Mouse (Mus musculus): ENCODE results near the gene 4930544D05Rik.

The 4930544D05Rik gene

GRCm38 (mm10) chr11:70598451-70598953, 17.1 kb upstream of the 4930544D05Rik start:
- DNase-seq (ENCODE audit: low spot score): no peak

GRCm38 (mm10) chr11:70605024-70605566, 10.6 kb upstream of the 4930544D05Rik start:
- peak; percentile 76 for DNase-seq (ENCODE audit: low spot score)

- no peak for DNase-seq (ENCODE audit: low spot score)
Measured at GRCm38 (mm10) chr11:70606717-70607116, 8.9 kb upstream of the 4930544D05Rik start.

- no peak for DNase-seq (ENCODE audit: low spot score)
Measured at GRCm38 (mm10) chr11:70607611-70608010, 8.0 kb upstream of the 4930544D05Rik start.

GRCm38 (mm10) chr11:70608381-70609066, 7.1 kb upstream of the 4930544D05Rik start:
- DNase-seq (ENCODE audit: low spot score): no peak

- no peak for DNase-seq (ENCODE audit: low spot score)
Measured at GRCm38 (mm10) chr11:70610752-70611151, 4.9 kb upstream of the 4930544D05Rik start.

DNA sequence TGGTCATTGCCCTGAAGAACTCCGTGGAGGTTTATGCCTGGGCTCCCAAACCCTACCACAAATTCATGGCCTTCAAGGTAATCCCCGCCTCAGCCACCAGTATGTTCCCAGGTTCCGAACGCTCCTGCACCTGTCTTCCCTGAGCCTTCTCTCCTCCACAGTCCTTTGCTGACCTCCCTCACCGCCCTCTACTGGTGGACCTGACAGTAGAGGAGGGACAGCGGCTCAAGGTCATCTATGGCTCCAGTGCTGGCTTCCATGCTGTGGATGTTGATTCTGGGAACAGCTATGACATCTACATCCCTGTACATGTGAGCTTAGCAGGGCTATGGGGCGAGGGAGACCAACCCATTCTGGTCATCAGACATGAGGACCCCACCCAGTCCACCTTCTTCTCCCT, 3.1 kb upstream of the 4930544D05Rik start:
- no peak for DNase-seq (ENCODE audit: low spot score)

GRCm38 (mm10) chr11:70615074-70615473, 574 bp upstream of the 4930544D05Rik start:
- peak; percentile 77 for DNase-seq (ENCODE audit: low spot score)

DNA sequence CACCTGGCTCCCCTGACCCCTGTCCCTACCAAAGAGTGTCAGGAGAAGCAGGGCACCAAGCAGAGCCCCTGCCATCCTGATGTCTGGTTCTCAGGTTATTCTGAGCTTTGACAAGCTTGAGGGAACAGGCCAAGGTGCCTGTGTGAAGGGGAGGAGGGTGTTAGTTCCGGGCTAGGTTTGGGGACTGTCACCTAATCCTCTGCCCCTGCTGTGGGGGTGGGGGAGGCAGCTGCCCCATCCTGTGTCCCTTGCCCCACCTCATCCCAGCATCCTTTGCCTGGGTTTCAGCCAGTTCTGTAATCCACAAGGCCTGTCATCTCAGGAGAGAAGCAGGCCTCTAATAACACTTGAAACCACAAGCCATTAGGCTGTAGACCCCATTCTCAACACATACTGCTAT, 3.5 kb downstream of the 4930544D05Rik start, which contains the start of gene Chrne:
Gene Chrne (minus strand): TSS at position 116 of the 400 bp plus-strand sequence.
- no peak for DNase-seq (ENCODE audit: low spot score)

- DNase-seq (ENCODE audit: low spot score): no peak
Measured at GRCm38 (mm10) chr11:70621972-70622814, 6.5 kb downstream of the 4930544D05Rik start.

DNA sequence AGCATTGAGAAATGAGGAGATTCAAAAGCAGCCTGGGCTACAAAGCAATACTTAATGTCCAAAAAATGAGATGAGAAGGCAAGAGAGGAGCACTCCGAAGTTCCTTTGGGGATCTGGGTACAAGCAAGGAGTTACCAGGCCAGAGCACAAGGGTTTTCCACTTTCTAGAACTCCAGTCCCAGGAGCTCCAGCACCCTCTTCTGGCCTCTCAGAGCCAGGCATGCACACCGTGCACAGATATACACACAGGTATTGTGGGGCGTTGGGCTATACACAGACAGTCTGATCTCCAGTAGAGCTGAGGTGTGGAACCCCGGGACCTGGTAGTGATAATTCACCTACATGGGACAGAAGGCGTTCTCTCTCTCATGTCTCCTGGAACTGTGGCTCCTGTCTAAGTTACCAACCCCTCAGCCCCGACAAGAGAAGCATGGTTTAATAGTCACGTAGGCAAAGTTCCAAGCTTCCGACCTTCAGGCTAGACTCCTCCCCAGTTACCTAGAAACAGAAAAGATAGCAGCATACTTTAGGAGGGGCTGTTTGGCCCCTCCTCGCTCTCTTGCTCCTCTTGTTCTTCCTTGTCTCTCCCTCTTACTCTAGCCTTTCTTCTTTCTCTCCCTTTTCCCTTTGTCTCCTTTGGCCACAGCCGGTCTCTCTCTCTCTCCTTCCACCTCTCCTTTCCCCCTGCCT, 7.5 kb downstream of the 4930544D05Rik start:
- DNase-seq (ENCODE audit: low spot score): no peak

- peak; percentile 50 for DNase-seq (ENCODE audit: low spot score)
Measured at GRCm38 (mm10) chr11:70625473-70625872, 9.8 kb downstream of the 4930544D05Rik start.

DNA sequence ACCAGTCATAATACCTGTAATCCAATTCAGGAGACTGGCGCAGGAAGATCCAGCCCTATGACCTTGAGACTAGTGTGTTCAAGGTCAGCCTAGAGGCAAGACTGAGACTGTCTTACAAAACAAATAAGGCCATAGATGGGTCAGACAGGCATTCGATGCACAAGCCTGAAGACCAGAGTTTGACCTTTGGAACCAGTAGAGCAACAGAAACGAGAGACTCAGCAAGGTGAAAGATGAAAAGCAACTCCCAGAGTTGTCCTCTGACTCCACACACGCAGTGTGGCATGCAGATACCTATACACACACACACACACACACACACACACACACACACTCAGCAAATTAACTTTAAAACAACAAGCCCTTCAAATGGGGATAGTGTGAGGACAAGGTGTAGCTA, 11.2 kb downstream of the 4930544D05Rik start:
- no peak for DNase-seq (ENCODE audit: low spot score)

DNA sequence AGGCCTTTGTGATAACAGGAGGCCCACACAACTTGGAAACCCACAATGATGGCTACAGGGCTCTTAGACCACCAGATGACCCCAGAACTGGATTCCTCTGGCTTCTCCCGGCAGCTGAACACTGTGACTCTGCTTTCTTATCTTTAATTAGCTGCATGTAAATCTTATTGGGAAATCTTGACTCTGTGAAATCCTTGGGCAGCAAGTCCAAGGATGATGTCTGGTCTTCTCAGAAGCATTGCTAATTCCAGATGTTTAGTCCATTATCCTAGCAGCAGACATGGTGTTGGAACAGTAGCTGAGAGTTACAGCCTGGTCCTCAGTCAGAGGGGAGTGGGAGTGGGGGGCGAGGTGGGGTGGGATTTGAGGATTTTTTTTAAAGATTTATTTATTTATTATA, 12.8 kb downstream of the 4930544D05Rik start:
- DNase-seq (ENCODE audit: low spot score): no peak

DNA sequence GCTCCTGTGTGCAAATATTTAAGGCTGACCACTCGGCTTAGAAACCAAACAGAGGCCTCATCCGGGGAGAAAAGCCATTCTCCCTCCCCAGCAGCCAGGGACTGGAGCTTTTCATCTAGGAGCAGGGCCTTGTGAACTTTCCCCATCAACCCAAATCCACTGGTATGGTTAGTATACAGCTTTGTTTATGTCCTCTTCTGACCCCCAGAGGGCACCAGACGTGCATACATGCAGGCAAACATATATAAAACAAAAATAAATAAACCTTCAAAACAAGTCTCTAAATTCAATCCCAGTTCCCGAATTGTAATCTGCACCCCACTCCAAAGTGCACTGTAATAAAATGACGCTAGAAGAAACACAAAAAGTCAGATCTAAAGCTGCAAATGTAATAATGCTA, 13.9 kb downstream of the 4930544D05Rik start:
- DNase-seq (ENCODE audit: low spot score): no peak

GRCm38 (mm10) chr11:70630129-70630528, 14.5 kb downstream of the 4930544D05Rik start:
- DNase-seq (ENCODE audit: low spot score): no peak

- DNase-seq (ENCODE audit: low spot score): peak; percentile 60
Measured at GRCm38 (mm10) chr11:70635601-70636000, 20.0 kb downstream of the 4930544D05Rik start.

- DNase-seq (ENCODE audit: low spot score): no peak
Measured at GRCm38 (mm10) chr11:70637764-70638163, 22.1 kb downstream of the 4930544D05Rik start.

DNA sequence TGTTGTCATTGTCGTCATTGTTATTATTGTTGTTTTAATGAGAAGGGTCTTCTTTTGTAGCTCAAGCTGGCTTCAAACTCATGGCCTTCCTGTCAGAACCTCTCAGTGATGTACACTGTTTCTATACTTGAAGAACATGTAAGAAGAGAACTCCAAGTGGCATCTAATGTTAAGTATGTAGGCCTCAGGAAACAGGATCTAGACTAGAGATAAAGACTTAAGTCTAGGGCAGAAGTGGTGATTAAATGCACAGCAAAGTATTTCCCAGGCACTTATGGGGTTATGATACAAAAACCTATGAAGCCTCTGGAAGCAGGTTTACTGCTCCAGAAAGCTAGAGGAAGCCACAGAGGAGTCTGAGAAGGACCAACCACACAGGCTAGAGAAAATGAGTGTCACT, 22.6 kb downstream of the 4930544D05Rik start:
- DNase-seq (ENCODE audit: low spot score): no peak

DNA sequence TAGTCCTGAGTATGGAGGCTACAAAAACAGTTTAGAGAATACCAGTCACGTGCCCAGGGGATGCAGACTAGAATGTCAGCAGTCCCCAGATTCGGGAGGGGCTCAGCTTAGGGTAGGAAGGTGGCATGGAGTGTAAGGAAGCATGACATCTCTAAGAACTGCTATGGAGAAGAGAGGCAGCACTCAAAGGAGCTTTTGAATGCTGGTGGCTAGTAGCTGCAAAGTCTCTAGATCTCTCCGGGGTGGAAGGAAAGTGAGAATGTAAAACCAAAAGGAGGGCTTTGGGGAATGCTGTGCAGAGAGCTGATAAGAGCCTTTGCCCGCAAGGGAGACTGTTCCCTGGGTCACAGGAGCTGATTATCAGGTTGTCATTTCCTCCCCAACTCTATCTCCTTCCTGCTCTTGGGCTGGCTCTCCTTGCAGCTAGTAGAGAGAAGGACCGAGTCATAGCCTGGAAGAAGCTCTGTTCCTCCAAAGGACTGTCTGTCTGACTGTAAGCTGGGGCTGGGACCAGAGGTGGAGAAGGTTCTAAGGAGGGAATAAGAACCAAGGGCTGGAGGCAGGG, 23.1 kb downstream of the 4930544D05Rik start, which contains the start of gene Gp1ba:
Gene Gp1ba (plus strand): TSS at position 409 of the 565 bp plus-strand sequence.
- no peak for DNase-seq (ENCODE audit: low spot score)

DNA sequence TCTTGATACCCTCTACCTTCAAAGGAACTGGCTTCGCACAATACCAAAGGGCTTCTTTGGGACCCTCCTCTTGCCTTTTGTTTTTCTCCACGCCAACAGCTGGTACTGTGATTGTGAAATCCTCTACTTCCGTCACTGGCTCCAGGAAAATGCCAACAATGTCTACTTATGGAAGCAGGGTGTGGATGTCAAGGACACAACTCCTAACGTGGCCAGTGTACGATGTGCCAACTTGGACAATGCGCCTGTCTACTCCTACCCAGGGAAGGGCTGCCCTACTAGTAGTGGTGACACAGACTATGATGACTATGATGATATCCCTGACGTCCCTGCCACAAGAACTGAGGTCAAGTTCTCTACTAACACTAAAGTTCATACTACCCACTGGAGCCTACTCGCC, 24.3 kb downstream of the 4930544D05Rik start:
- DNase-seq (ENCODE audit: low spot score): no peak

- DNase-seq (ENCODE audit: low spot score): no peak
Measured at GRCm38 (mm10) chr11:70641241-70641640, 25.6 kb downstream of the 4930544D05Rik start.
